Mouse (Mus musculus): ENCODE data around the gene Cped1. TPM values are rescaled to one million over a fixed set of nuclear protein-coding genes. Genes with fewer than 3 reads are reported as not detected.

Cped1 gene
- polyA plus RNA-seq, 1 experiment: 0.79 TPM

GRCm38 (mm10) chr6:22231244-22231643, 245.5 kb downstream of the Cped1 start:
- no peaks in the 10 kb centered on the region for H3K27me3 ChIP-seq (ENCODE audit: control insufficient read depth, insufficient read depth, insufficient read length)
- H3K36me3 ChIP-seq (ENCODE audit: control insufficient read depth, insufficient read depth): no peaks in the 10 kb centered on the region
- TF ChIP-seq MAX (IDR thresholded peaks at IDR 0.05; ENCODE audit: low read depth) (no peak), MYOG (IDR thresholded peaks at IDR 0.05; ENCODE audit: control insufficient read depth in 1 of 3, insufficient read depth in 1 of 3, insufficient read length in 2 of 3, low read depth in 2 of 3) (no peak), POLR2A (IDR thresholded peaks at IDR 0.05; ENCODE audit: insufficient read length, low read depth) (no peak), E2F4 (IDR thresholded peaks at IDR 0.05; ENCODE audit: insufficient read depth) (no peak), USF1 (IDR thresholded peaks at IDR 0.05; ENCODE audit: low read depth) (no peak), CEBPB (IDR thresholded peaks at IDR 0.05; ENCODE audit: insufficient read depth, poor library complexity, severe bottlenecking) (no peak), SRF (IDR thresholded peaks at IDR 0.05; ENCODE audit: control insufficient read depth, insufficient read length, low read depth) (no peak), REST (IDR thresholded peaks at IDR 0.05; ENCODE audit: insufficient read depth, insufficient read length) (no peak), TCF12 (IDR thresholded peaks at IDR 0.05; ENCODE audit: insufficient read depth, poor library complexity, severe bottlenecking) (no peak), POLR2AphosphoS2 (IDR thresholded peaks at IDR 0.05; ENCODE audit: insufficient read length, low read depth) (no peak), MYOD1 (IDR thresholded peaks at IDR 0.05; ENCODE audit: control insufficient read depth in 1 of 3, insufficient read length in 2 of 3, low read depth in 2 of 3) (no peak), TCF3 (IDR thresholded peaks at IDR 0.05; ENCODE audit: insufficient read length, low read depth) (no peak)
- H3K4me3 ChIP-seq: no peak overlapping the region
- H3K79me2 ChIP-seq (ENCODE audit: control insufficient read depth, insufficient read depth): no peaks in the 10 kb centered on the region
- H3ac ChIP-seq (ENCODE audit: control insufficient read depth, insufficient read length): no peak overlapping the region
- H3K4me2 ChIP-seq (ENCODE audit: low read depth): no peak overlapping the region

- H3K79me2 ChIP-seq (ENCODE audit: control insufficient read depth, insufficient read depth): no peaks in the 10 kb centered on the region
- H3K4me3 ChIP-seq: no peak overlapping the region
- no peak overlapping the region for H3ac ChIP-seq (ENCODE audit: control insufficient read depth, insufficient read length)
- H3K36me3 ChIP-seq (ENCODE audit: control insufficient read depth, insufficient read depth): no peaks in the 10 kb centered on the region
- H3K27me3 ChIP-seq (ENCODE audit: control insufficient read depth, insufficient read depth, insufficient read length): no peaks in the 10 kb centered on the region
- TF ChIP-seq TCF12 (IDR thresholded peaks at IDR 0.05; ENCODE audit: insufficient read depth, poor library complexity, severe bottlenecking) (no peak), MAX (IDR thresholded peaks at IDR 0.05; ENCODE audit: low read depth) (no peak), MYOD1 (IDR thresholded peaks at IDR 0.05; ENCODE audit: control insufficient read depth in 1 of 3, insufficient read length in 2 of 3, low read depth in 2 of 3) (no peak), POLR2A (IDR thresholded peaks at IDR 0.05; ENCODE audit: insufficient read length, low read depth) (no peak), MYOG (IDR thresholded peaks at IDR 0.05; ENCODE audit: control insufficient read depth in 1 of 3, insufficient read depth in 1 of 3, insufficient read length in 2 of 3, low read depth in 2 of 3) (no peak), SRF (IDR thresholded peaks at IDR 0.05; ENCODE audit: control insufficient read depth, insufficient read length, low read depth) (no peak), REST (IDR thresholded peaks at IDR 0.05; ENCODE audit: insufficient read depth, insufficient read length) (no peak), E2F4 (IDR thresholded peaks at IDR 0.05; ENCODE audit: insufficient read depth) (no peak), CEBPB (IDR thresholded peaks at IDR 0.05; ENCODE audit: insufficient read depth, poor library complexity, severe bottlenecking) (no peak), TCF3 (IDR thresholded peaks at IDR 0.05; ENCODE audit: insufficient read length, low read depth) (no peak), USF1 (IDR thresholded peaks at IDR 0.05; ENCODE audit: low read depth) (no peak), POLR2AphosphoS2 (IDR thresholded peaks at IDR 0.05; ENCODE audit: insufficient read length, low read depth) (no peak)
- no peak overlapping the region for H3K4me2 ChIP-seq (ENCODE audit: low read depth)
Measured at GRCm38 (mm10) chr6:22233517-22233916, 247.8 kb downstream of the Cped1 start.

GRCm38 (mm10) chr6:22235133-22235532, 249.4 kb downstream of the Cped1 start:
- Histone ChIP-seq H3K4me3 (no peak overlapping the region), H3K36me3 (ENCODE audit: control insufficient read depth, insufficient read depth) (no peaks in the 10 kb centered on the region), H3K79me2 (ENCODE audit: control insufficient read depth, insufficient read depth) (no peaks in the 10 kb centered on the region), H3ac (ENCODE audit: control insufficient read depth, insufficient read length) (no peak overlapping the region), H3K4me2 (ENCODE audit: low read depth) (no peak overlapping the region), H3K27me3 (ENCODE audit: control insufficient read depth, insufficient read depth, insufficient read length) (no peaks in the 10 kb centered on the region)
- TF ChIP-seq TCF3 (IDR thresholded peaks at IDR 0.05; ENCODE audit: insufficient read length, low read depth): no peak
- TF ChIP-seq USF1 (IDR thresholded peaks at IDR 0.05; ENCODE audit: low read depth): no peak
- no peak for TF ChIP-seq POLR2AphosphoS2 (IDR thresholded peaks at IDR 0.05; ENCODE audit: insufficient read length, low read depth)
- TF ChIP-seq MAX (IDR thresholded peaks at IDR 0.05; ENCODE audit: low read depth): no peak
- TF ChIP-seq REST (IDR thresholded peaks at IDR 0.05; ENCODE audit: insufficient read depth, insufficient read length): no peak
- TF ChIP-seq CEBPB (IDR thresholded peaks at IDR 0.05; ENCODE audit: insufficient read depth, poor library complexity, severe bottlenecking): no peak
- no peak for TF ChIP-seq TCF12 (IDR thresholded peaks at IDR 0.05; ENCODE audit: insufficient read depth, poor library complexity, severe bottlenecking)
- no peak for TF ChIP-seq E2F4 (IDR thresholded peaks at IDR 0.05; ENCODE audit: insufficient read depth)
- no peak for TF ChIP-seq MYOG (IDR thresholded peaks at IDR 0.05; ENCODE audit: control insufficient read depth in 1 of 3, insufficient read depth in 1 of 3, insufficient read length in 2 of 3, low read depth in 2 of 3)
- TF ChIP-seq POLR2A (IDR thresholded peaks at IDR 0.05; ENCODE audit: insufficient read length, low read depth): no peak
- no peak for TF ChIP-seq SRF (IDR thresholded peaks at IDR 0.05; ENCODE audit: control insufficient read depth, insufficient read length, low read depth)
- TF ChIP-seq MYOD1 (IDR thresholded peaks at IDR 0.05; ENCODE audit: control insufficient read depth in 1 of 3, insufficient read length in 2 of 3, low read depth in 2 of 3): no peak

DNA sequence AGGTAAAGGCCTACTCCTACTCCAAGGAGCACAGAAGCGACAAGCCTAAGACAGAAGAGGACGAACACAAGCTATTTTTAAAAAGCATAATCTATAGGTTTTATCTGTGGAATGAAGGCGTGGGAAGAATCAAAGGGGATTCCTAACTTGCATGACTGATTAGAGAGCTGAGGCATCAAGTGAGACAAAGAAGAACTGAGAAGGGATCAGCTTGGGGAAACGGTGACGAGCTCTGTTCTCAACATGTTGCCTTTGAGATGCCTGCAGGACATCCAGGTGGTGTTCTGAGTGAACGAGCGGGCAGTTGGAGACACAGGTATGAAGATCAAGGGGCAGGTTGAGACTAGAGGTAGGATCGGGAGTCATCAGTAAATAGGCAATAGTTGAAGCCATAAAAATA, 257.6 kb downstream of the Cped1 start:
- TF ChIP-seq POLR2AphosphoS2 (IDR thresholded peaks at IDR 0.05; ENCODE audit: insufficient read length, low read depth): no peak
- no peak for TF ChIP-seq MAX (IDR thresholded peaks at IDR 0.05; ENCODE audit: low read depth)
- no peak for TF ChIP-seq REST (IDR thresholded peaks at IDR 0.05; ENCODE audit: insufficient read depth, insufficient read length)
- TF ChIP-seq TCF3 (IDR thresholded peaks at IDR 0.05; ENCODE audit: insufficient read length, low read depth): no peak
- no peak for TF ChIP-seq POLR2A (IDR thresholded peaks at IDR 0.05; ENCODE audit: insufficient read length, low read depth)
- TF ChIP-seq MYOD1 (IDR thresholded peaks at IDR 0.05; ENCODE audit: control insufficient read depth in 1 of 3, insufficient read length in 2 of 3, low read depth in 2 of 3): no peak
- no peak for TF ChIP-seq TCF12 (IDR thresholded peaks at IDR 0.05; ENCODE audit: insufficient read depth, poor library complexity, severe bottlenecking)
- H3K36me3 ChIP-seq (ENCODE audit: control insufficient read depth, insufficient read depth): no peaks in the 10 kb centered on the region
- H3K4me2 ChIP-seq (ENCODE audit: low read depth): no peak overlapping the region
- no peaks in the 10 kb centered on the region for H3K27me3 ChIP-seq (ENCODE audit: control insufficient read depth, insufficient read depth, insufficient read length)
- no peaks in the 10 kb centered on the region for H3K79me2 ChIP-seq (ENCODE audit: control insufficient read depth, insufficient read depth)
- H3ac ChIP-seq (ENCODE audit: control insufficient read depth, insufficient read length): no peak overlapping the region
- H3K4me3 ChIP-seq: no peak overlapping the region
